Mouse (Mus musculus) forebrain, embryonic 10.5 days (tissue): ENCODE results near the gene Tmem101. TPM values are rescaled to one million over a fixed set of nuclear protein-coding genes. Genes with fewer than 3 reads are reported as not detected.

ENCODE experiments used
- polyA plus RNA-seq: library from polyadenylated mRNA; unstranded; fragments of >200 nt; fragmentation: Nextera tagmentation; extraction: Ambion mirVana; gene quantifications from 2 replicates; pipeline ENCODE4 v1.2.1, GENCODE M21; 2016

Gene Tmem101
- polyA plus RNA-seq, 1 experiment from 2014 or later = 37.3 TPM

Other genes with a start within 250 kb of the Tmem101 start
- gene Sost, start 189.4 kb downstream of the Tmem101 start, polyA plus RNA-seq = not detected in 2 replicates
- not detected in 2 replicates for gene Cfap97d1, start 172.1 kb downstream of the Tmem101 start, polyA plus RNA-seq
- gene Dusp3, start 169.4 kb downstream of the Tmem101 start, polyA plus RNA-seq = 12.1 and 12.6 TPM in 2 replicates
- gene Mpp3, start 127.9 kb downstream of the Tmem101 start, polyA plus RNA-seq = 13.5 and 16.1 TPM in 2 replicates
- gene Cd300lg, start 114.9 kb downstream of the Tmem101 start, polyA plus RNA-seq = 0.14 and 0.23 TPM in 2 replicates
- 15.7 and 16.2 TPM in 2 replicates for gene Mpp2, start 67.9 kb downstream of the Tmem101 start, polyA plus RNA-seq
- not detected in 2 replicates for gene Ppy, start 55.1 kb downstream of the Tmem101 start, polyA plus RNA-seq
- not detected in 2 replicates for gene Pyy, start 48.6 kb downstream of the Tmem101 start, polyA plus RNA-seq
- not detected in 2 replicates for gene Nags, start 10.9 kb downstream of the Tmem101 start, polyA plus RNA-seq
- 137 and 141 TPM in 2 replicates for gene Lsm12, start 28.9 kb upstream of the Tmem101 start, polyA plus RNA-seq
- 38.0 and 39.5 TPM in 2 replicates for gene G6pc3, start 33.2 kb upstream of the Tmem101 start, polyA plus RNA-seq
- gene Hdac5, start 73.8 kb upstream of the Tmem101 start, polyA plus RNA-seq = 39.8 and 44.6 TPM in 2 replicates
- gene BC030867, start 92.5 kb upstream of the Tmem101 start, polyA plus RNA-seq = 27.3 TPM in 2 replicates
- gene Asb16, start 112.3 kb upstream of the Tmem101 start, polyA plus RNA-seq = 0.05 and 0.06 TPM in 2 replicates
- gene Tmub2, start 128.5 kb upstream of the Tmem101 start, polyA plus RNA-seq = 44.9 and 46.0 TPM in 2 replicates
- 14.1 and 15.6 TPM in 2 replicates for gene Atxn7l3, start 140.2 kb upstream of the Tmem101 start, polyA plus RNA-seq
- 95.5 and 98.7 TPM in 2 replicates for gene Ubtf, start 163.3 kb upstream of the Tmem101 start, polyA plus RNA-seq
- gene Slc4a1, start 209.8 kb upstream of the Tmem101 start, polyA plus RNA-seq = 37.4 and 52.1 TPM in 2 replicates
- gene Rundc3a, start 237.0 kb upstream of the Tmem101 start, polyA plus RNA-seq = 10.5 and 13.5 TPM in 2 replicates